Mouse (Mus musculus): Measurements from ENCODE around the gene Stx1a. TPM values are rescaled to one million over a fixed set of nuclear protein-coding genes. Genes with fewer than 3 reads are reported as not detected.

The Stx1a gene
- 1.1 and 1.3 TPM in 2 replicates for polyA plus RNA-seq (2015; fragmentation: Nextera tagmentation; extraction: Ambion mirVana)

DNA sequence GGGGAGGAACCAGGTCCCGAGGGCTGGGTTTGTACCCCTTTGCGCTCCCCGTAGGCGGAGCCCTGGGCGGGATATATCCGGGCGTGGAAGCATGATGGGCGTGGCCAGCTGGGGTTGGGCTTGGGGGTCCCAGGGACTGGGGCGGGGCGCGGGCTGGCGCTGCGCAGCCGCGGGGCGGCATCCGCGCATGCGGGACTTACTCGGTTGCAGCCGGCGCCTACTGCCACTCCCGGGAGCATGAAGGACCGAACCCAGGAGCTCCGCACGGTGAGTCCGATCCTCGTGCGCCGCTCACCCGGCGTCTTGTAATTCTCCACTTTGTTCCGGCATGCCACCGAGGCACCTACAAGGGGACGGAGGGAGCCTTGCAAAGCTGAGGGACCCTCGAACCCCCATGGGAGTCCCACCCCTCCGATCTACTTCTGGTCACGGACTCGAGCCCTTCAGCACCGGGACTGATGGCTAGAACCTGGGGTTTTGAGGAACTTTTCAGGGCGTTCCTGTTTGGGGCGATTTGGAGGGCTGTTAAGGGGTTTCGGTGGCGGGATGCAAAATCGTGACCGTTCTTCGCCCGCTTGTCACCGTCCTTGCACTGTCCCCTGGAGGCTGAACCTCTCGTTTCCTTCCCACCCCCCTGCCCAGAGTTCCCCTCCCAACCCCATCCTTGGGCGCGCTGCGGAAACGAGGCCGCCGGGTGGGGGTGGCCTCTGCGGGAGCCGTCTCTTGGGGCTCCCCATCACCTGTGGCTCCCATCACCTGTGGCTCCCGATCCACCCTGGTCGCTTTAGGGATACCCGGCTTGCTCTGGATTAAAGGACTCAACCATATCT, at the start of gene Stx1a:
Stx1a (plus strand) TSS at position 139 of the 830 bp plus-strand sequence.
- peaks cover 48% of the 10 kb centered on the region for H3K27me3 ChIP-seq
- no peaks in the 10 kb centered on the region for H3K36me3 ChIP-seq (replicated peaks)
- no peaks in the 10 kb centered on the region for H3K9me3 ChIP-seq (replicated peaks)
- under 1% methylated on average over 61 of the region's 61 CpGs for WGBS (ENCODE audit: insufficient replicate concordance)
- H3K4me1 ChIP-seq (replicated peaks) = peaks cover 34% of the 10 kb centered on the region
- H3K4me3 ChIP-seq (replicated peaks) = peak within 1 kb of the TSS; percentile 58
- H3K9ac ChIP-seq = peak within 1 kb of the TSS; percentile 43; the same call in 1 of the 2 replicates
- H3K27ac ChIP-seq (replicated peaks) = no peak within 1 kb of the TSS
- peak within 1 kb of the TSS; percentile 77 for H3K4me2 ChIP-seq
- ATAC-seq (ENCODE audit: insufficient read depth) = peak; percentile 75

DNA sequence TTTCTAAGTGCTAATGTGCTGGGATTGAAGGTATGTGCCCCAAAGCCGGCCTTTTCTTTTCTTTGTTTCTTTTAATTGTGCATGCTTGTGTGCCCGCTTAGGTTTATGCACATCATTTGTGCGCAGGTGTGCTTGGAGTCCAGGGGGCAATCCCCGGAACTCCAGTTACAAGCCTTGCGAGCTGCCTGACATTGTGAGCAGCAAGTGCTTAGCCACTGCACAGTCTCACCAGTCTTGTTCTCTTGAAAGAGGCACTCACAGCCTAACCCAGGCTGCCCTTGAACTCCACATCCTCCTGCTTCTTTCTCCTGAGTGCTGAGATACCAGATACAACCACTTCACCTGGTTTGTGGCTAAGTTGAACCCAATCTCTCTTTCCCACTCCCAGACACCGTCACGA, 49.8 kb upstream of the Stx1a start:
- Histone ChIP-seq H3K27ac (replicated peaks) (no peak overlapping the region), H3K4me2 (no peak overlapping the region), H3K9ac (no peak overlapping the region), H3K4me1 (replicated peaks) (peaks cover 54% of the 10 kb centered on the region), H3K9me3 (replicated peaks) (no peaks in the 10 kb centered on the region), H3K4me3 (replicated peaks) (no peak overlapping the region), H3K36me3 (replicated peaks) (no peaks in the 10 kb centered on the region), H3K27me3 (peaks cover under 1% of the 10 kb centered on the region; the same call in 1 of the 2 replicates)
- no peak for ATAC-seq (ENCODE audit: insufficient read depth)
- WGBS (ENCODE audit: insufficient replicate concordance) = 64% methylated on average over 7 of the region's 7 CpGs

DNA sequence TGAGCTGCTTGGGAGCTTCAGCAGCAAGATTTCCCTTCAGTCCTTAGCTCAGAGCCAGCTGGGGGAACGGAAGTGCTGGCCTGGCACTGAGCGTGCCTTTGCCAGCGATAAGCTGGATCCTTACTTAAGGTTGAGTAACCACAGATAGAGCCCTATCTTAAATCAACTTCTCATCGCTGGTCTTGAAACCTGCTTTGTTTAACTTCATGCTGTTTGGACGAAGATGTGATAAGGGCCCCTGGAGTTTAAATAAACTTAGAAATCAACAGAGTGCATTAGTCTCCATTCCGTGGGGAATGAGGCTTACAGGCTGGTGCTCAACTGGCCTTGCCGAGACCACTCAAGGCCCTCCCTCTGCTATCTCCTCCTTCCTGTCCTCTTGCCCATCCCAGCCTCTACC, 49.0 kb upstream of the Stx1a start:
- ATAC-seq (ENCODE audit: insufficient read depth) = peak; percentile 52
- no peaks in the 10 kb centered on the region for H3K27me3 ChIP-seq
- H3K4me2 ChIP-seq = peak overlapping the region; percentile 51
- peaks cover 54% of the 10 kb centered on the region for H3K4me1 ChIP-seq (replicated peaks)
- WGBS (ENCODE audit: insufficient replicate concordance) = 4% methylated on average over 7 of the region's 7 CpGs
- H3K9me3 ChIP-seq (replicated peaks) = no peaks in the 10 kb centered on the region
- H3K9ac ChIP-seq = no peak overlapping the region
- H3K36me3 ChIP-seq (replicated peaks) = no peaks in the 10 kb centered on the region
- H3K27ac ChIP-seq (replicated peaks) = peak overlapping the region; percentile 7; the same call in 1 of the 2 replicates
- H3K4me3 ChIP-seq (replicated peaks) = no peak overlapping the region

DNA sequence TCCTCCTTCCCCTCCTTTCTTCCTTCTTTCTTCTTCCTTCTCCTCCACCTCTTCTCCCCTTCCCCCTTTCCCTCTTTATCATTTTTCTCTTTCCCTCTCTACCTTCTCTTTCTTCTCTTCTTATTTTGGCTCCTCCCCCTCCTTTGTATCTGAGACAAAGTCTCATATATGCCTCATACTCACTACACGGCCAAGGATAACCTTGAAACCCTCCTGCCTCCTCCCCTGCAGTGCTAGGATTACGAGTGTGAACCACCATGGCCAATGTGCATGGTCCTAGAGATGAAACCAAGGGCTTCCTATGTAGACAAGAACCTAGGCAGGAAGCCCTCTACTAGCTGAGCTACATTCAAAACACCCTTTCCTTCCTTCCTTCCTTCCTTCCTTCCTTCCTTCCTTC, 48.4 kb upstream of the Stx1a start:
- Histone ChIP-seq H3K4me3 (replicated peaks) (no peak overlapping the region), H3K9ac (no peak overlapping the region), H3K4me2 (peak overlapping the region; percentile 51; the same call in 1 of the 2 replicates), H3K27ac (replicated peaks) (peak overlapping the region; percentile 7; the same call in 1 of the 2 replicates), H3K27me3 (no peaks in the 10 kb centered on the region), H3K36me3 (replicated peaks) (no peaks in the 10 kb centered on the region), H3K9me3 (replicated peaks) (no peaks in the 10 kb centered on the region), H3K4me1 (replicated peaks) (peaks cover 54% of the 10 kb centered on the region)
- ATAC-seq (ENCODE audit: insufficient read depth) = no peak
- 17% methylated on average over 2 of the region's 2 CpGs for WGBS (ENCODE audit: insufficient replicate concordance)

DNA sequence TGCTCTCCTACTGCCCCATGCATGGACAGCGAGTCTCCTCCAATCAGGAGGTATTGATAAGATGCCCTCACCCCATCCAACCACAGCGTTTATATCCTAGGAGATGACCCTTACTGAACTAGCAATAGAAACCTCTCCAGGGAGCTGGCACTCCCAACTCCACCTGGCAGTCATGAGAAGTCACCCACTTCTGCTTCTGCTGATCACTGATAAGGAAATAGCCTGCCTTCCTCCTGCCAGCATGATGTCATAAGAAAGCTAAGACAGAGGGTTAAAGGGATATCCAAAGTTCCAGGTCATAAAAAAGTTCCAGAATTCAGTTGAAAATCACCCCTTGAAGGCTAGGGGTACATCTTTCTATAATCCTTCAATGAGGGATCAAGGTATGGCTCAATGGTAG, 47.1 kb upstream of the Stx1a start:
- peak; percentile 68 for ATAC-seq (ENCODE audit: insufficient read depth)
- Histone ChIP-seq H3K27ac (replicated peaks) (peak overlapping the region; percentile 72), H3K4me2 (peak overlapping the region; percentile 46), H3K36me3 (replicated peaks) (no peaks in the 10 kb centered on the region), H3K4me1 (replicated peaks) (peaks cover 65% of the 10 kb centered on the region), H3K27me3 (no peaks in the 10 kb centered on the region), H3K9ac (no peak overlapping the region), H3K9me3 (replicated peaks) (no peaks in the 10 kb centered on the region), H3K4me3 (replicated peaks) (no peak overlapping the region)
- 20% methylated on average over 2 of the region's 2 CpGs for WGBS (ENCODE audit: insufficient replicate concordance)

DNA sequence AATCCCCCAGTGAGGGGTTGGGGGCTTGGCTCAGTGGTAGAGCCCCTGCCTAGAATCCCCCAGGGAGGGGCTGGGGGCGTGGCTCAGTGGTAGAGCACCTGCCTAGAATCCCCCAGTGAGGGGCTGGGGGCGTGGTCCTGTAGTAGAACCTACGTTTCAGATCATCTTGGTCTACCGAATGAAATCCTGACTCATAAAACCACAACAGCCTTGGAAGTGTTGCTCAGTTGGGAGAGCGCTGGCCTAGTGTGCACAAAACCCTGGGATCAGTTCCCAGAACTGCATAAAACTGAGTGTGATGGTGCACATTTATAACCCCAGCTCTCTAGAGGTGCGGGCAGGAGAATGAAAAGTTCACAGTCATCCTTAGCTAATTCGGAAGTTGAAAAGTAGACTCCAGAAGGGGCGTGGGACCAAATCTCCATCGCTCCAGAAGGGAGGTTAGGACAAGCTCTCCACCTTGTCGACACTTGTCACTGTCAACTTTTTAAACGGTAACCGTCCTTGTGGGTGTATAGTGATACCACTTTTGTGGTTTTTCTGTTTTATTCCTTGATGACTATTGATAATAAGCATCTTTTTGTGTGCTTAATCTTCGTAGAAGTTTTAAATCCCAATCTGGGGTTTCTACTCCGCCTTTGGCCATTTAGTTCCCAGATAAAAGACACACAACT, 46.6 kb upstream of the Stx1a start:
- whole genome bisulfite sequencing (ENCODE audit: insufficient replicate concordance) = 35% methylated on average over 14 of the region's 14 CpGs
- Histone ChIP-seq H3K27ac (replicated peaks) (peak overlapping the region; percentile 72), H3K4me2 (peak overlapping the region; percentile 46), H3K4me3 (replicated peaks) (no peak overlapping the region), H3K9me3 (replicated peaks) (no peaks in the 10 kb centered on the region), H3K36me3 (replicated peaks) (no peaks in the 10 kb centered on the region), H3K27me3 (no peaks in the 10 kb centered on the region), H3K9ac (no peak overlapping the region), H3K4me1 (replicated peaks) (peaks cover 67% of the 10 kb centered on the region)
- peak; percentile 53 for ATAC-seq (ENCODE audit: insufficient read depth)

DNA sequence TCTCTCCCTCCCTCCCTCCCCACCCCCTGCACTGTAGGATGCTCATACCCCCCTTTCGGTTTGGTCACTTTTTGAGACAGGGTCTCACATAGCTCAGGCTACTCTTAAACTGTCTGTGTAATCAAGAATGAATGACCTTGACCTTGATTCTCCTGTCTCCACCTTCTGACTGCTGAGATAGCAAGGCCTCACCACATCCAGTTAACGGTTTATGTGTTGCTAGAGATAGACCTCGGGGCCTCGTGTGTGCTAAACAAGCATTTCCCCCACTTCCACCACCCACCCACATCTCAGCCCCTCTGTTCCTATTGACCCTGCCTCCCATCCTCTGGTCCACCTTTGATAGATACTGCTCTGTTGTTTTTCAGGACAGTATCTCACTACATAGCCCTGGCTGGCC, 45.4 kb upstream of the Stx1a start:
- Histone ChIP-seq H3K9ac (no peak overlapping the region), H3K9me3 (replicated peaks) (no peaks in the 10 kb centered on the region), H3K27me3 (no peaks in the 10 kb centered on the region), H3K4me1 (replicated peaks) (peaks cover 61% of the 10 kb centered on the region), H3K27ac (replicated peaks) (no peak overlapping the region), H3K36me3 (replicated peaks) (no peaks in the 10 kb centered on the region), H3K4me3 (replicated peaks) (no peak overlapping the region), H3K4me2 (no peak overlapping the region)
- WGBS (ENCODE audit: insufficient replicate concordance) = 31% methylated on average over 4 of the region's 4 CpGs
- ATAC-seq (ENCODE audit: insufficient read depth) = no peak

DNA sequence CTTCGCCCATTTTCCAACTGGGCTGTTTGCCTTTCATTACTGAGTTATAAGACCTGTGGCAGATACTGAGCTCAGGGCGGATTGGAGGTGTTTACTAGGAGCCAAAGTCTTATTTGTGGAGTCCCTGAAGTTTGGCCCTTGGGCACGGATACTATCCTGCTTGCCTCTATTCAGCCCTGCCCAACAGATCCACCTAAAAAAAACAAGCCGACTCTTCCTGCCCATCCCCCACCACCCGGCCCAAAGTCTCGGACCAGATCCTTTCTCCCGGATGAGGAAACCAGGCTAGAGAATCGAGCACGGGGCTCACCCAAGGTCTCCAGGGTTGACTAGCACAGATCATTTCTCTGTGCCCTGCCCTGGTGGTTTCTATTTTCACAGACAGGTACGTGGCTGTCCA, 42.1 kb upstream of the Stx1a start:
- Histone ChIP-seq H3K4me2 (peak overlapping the region; percentile 24; the same call in 1 of the 2 replicates), H3K9ac (no peak overlapping the region), H3K4me1 (replicated peaks) (peaks cover 43% of the 10 kb centered on the region), H3K27me3 (peaks cover 27% of the 10 kb centered on the region), H3K36me3 (replicated peaks) (no peaks in the 10 kb centered on the region), H3K4me3 (replicated peaks) (no peak overlapping the region), H3K9me3 (replicated peaks) (no peaks in the 10 kb centered on the region), H3K27ac (replicated peaks) (no peak overlapping the region)
- 39% methylated on average over 10 of the region's 10 CpGs for WGBS (ENCODE audit: insufficient replicate concordance)
- ATAC-seq (ENCODE audit: insufficient read depth) = 0 out of 2 replicates have a peak, but pooled peaks have one; percentile 19

DNA sequence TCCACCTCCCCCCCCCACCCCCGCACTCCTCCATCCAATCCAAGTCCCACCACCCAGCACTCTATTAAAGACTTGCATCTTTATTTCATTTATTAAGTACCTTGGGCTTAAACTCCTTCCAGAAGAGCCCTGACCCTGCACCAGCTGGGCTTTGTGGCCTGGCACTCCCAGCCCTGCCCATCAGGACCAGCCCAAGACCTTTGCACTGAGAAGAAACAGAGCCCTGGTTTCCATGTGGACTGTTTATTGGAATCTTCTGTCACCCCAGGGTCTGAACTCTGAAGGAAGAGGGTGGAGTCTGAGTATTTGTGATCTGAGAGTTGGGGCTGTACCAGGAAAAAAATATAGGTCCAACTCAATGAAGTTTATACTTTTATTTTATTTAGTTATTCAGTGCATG, 40.2 kb upstream of the Stx1a start:
- ATAC-seq (ENCODE audit: insufficient read depth) = no peak
- no peaks in the 10 kb centered on the region for H3K36me3 ChIP-seq (replicated peaks)
- H3K9me3 ChIP-seq (replicated peaks) = no peaks in the 10 kb centered on the region
- no peak overlapping the region for H3K4me2 ChIP-seq
- no peak overlapping the region for H3K9ac ChIP-seq
- peaks cover 38% of the 10 kb centered on the region for H3K4me1 ChIP-seq (replicated peaks)
- H3K27me3 ChIP-seq = peaks cover 47% of the 10 kb centered on the region
- H3K4me3 ChIP-seq (replicated peaks) = no peak overlapping the region
- no peak overlapping the region for H3K27ac ChIP-seq (replicated peaks)
- WGBS (ENCODE audit: insufficient replicate concordance) = 65% methylated on average over 1 of the region's 1 CpGs

DNA sequence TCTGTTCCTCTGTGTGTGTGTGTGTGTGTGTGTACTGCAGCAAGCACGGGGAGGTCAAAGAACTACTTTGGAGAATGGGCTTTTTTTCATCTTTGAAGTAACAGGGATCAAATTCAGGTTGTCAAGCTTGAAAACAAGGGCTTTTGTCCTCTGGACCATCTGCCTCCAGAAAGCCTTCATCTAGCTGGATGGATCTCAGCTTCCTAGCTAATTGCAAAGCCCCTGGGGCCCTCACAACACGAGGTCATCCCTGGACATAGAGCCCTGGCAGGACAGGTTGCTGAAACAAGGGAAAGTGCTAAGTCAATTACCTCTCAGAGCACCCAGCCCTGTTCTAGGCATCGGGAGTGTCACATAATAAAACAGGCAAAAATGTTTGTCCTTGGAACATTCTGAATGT, 39.5 kb upstream of the Stx1a start:
- Histone ChIP-seq H3K27ac (replicated peaks) (no peak overlapping the region), H3K9ac (no peak overlapping the region), H3K36me3 (replicated peaks) (no peaks in the 10 kb centered on the region), H3K27me3 (peaks cover 52% of the 10 kb centered on the region), H3K9me3 (replicated peaks) (no peaks in the 10 kb centered on the region), H3K4me2 (no peak overlapping the region), H3K4me1 (replicated peaks) (peaks cover 36% of the 10 kb centered on the region), H3K4me3 (replicated peaks) (no peak overlapping the region)
- 37% methylated on average over 3 of the region's 3 CpGs for WGBS (ENCODE audit: insufficient replicate concordance)
- ATAC-seq (ENCODE audit: insufficient read depth) = no peak

DNA sequence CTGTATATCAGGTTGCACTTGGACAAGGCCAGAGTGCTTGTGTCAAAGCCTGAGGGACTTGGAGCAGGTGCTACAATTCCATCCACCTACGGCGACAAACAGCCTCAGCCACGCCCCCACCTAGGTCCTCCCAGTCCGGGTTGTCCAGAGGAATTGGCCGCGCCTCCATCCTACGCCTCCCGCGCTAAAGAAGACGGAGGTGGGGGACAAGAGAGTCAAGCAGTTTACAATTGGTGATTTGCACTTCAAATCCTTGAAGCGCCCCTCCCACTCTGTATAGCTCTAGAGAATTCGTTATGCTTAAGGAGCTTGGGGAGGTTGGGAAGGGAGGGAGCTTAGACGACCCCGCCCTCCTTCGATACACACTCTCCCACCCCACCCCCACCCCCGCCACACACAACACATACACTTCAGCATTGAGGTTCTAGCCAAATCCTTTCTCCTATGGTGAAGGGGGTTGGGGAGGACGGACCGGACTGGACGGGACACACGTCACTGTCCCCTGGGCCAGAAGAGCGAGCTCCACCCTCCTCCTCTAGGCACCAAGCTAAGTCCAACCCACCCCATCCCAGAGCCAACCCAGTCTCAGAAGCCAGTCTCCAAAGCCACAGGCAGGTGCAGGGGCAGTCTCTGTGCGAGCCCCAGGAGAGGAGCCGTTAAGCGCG, 37.5 kb upstream of the Stx1a start, which contains the start of gene Cldn3:
Cldn3 (plus strand) TSS at position 582 of the 665 bp plus-strand sequence.
- no peak within 1 kb of the TSS for H3K9ac ChIP-seq
- H3K27ac ChIP-seq (replicated peaks) = no peak within 1 kb of the TSS
- WGBS (ENCODE audit: insufficient replicate concordance) = 2% methylated on average over 25 of the region's 25 CpGs
- H3K36me3 ChIP-seq (replicated peaks) = no peaks in the 10 kb centered on the region
- peaks cover 29% of the 10 kb centered on the region for H3K4me1 ChIP-seq (replicated peaks)
- H3K4me2 ChIP-seq = peak within 1 kb of the TSS; percentile 47
- H3K27me3 ChIP-seq = peaks cover 72% of the 10 kb centered on the region
- no peaks in the 10 kb centered on the region for H3K9me3 ChIP-seq (replicated peaks)
- peak within 1 kb of the TSS; percentile 33 for H3K4me3 ChIP-seq (replicated peaks)
- ATAC-seq (ENCODE audit: insufficient read depth) = peak; percentile 55

Measured in liver, embryonic 15.5 days (tissue).